Mouse (Mus musculus) heart, postnatal 0 days (tissue): ENCODE data around the gene Cyp2c70.
"Not testable (repeated sequence)": the region's sequence is repeated elsewhere in the genome, so short reads cannot be mapped to it uniquely, and the experiment has no call there.

Experiments used
- CTCF ChIP-seq: IDR thresholded peaks from 2 replicates; pipeline ENCODE4 v1.5.1; 2016; ENCODE audit warnings: antibody characterized with exemption, control low read depth, low read depth
- EP300 ChIP-seq: IDR thresholded peaks from 2 replicates; pipeline ENCODE4 v1.6.1; 2016; ENCODE audit warnings: antibody characterized with exemption, low read depth

- TF ChIP-seq CTCF, EP300: not testable (repeated sequence)
Observed at GRCm38 (mm10) chr19:40222307-40222706, 35.2 kb upstream of the Cyp2c70 start.
